Mouse (Mus musculus): Measurements from ENCODE around the gene Use1. TPM values are rescaled to one million over a fixed set of nuclear protein-coding genes. Genes with fewer than 3 reads are reported as not detected.
A peak's percentile ranks its signal among the peaks of the same experiment; 100 is the strongest.

Use1 gene
- polyA plus RNA-seq, 1 experiment from 2014 or later: 103 TPM

DNA sequence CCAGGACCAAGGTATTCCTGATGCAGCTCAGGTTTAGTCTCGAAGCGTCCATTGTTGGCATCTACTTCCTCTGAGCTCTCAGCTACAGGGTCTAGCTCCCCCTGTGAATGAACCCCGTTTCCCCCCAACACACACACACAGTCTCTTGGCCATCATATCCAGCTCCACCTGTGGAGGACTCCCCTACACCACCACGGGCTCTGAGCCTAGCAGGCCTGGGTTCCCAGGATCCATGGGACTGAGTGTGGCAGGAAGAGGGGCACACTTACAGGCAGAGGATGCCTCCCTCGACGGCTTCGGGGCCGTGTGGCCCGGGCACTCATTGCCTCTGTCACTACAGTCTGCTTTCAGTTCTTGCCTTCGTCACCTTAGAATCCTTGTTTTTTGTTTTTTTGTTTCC is 28.4 kb downstream of the Use1 start:
- peak overlapping the region; percentile 27 for H3K4me3 ChIP-seq (replicated peaks)
- no peaks in the 10 kb centered on the region for H3K27me3 ChIP-seq
- no peak overlapping the region for H3K9ac ChIP-seq
- peaks cover 25% of the 10 kb centered on the region for H3K4me1 ChIP-seq
- ATAC-seq (replicated peaks; ENCODE audit: low FRiP score): no peak
- no peaks in the 10 kb centered on the region for H3K9me3 ChIP-seq (replicated peaks)
- H3K4me2 ChIP-seq: peak overlapping the region; percentile 42
- H3K36me3 ChIP-seq: peaks cover 20% of the 10 kb centered on the region
- H3K27ac ChIP-seq: peak overlapping the region; percentile 84
- 77% methylated on average over 10 of the region's 10 CpGs for WGBS

DNA sequence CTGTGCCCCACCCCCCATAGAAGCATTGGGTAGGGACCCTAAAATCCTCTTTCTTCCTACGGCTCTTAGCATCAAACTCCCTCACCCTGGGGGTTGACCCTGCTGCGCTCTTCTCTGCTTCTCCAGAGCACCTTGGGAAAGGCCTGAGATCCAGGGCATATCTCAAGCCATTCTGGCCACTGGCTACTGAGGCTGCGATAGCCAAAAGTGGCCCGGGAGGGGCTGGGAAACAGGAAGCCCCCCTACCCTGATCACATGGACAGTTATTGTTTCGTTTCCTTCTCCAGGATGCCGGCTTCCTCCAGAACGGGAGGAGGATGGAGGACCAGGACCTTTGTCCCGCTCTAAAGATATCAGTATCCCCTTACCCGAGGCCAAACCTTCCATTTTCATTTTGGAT is 29.0 kb downstream of the Use1 start, which contains the start of gene Ushbp1:
Gene Ushbp1, minus strand, starts transcription at position 174 of the 400 bp plus-strand sequence.
- H3K9ac ChIP-seq: peak within 1 kb of the TSS; percentile 12; the same call in 1 of the 2 replicates

DNA sequence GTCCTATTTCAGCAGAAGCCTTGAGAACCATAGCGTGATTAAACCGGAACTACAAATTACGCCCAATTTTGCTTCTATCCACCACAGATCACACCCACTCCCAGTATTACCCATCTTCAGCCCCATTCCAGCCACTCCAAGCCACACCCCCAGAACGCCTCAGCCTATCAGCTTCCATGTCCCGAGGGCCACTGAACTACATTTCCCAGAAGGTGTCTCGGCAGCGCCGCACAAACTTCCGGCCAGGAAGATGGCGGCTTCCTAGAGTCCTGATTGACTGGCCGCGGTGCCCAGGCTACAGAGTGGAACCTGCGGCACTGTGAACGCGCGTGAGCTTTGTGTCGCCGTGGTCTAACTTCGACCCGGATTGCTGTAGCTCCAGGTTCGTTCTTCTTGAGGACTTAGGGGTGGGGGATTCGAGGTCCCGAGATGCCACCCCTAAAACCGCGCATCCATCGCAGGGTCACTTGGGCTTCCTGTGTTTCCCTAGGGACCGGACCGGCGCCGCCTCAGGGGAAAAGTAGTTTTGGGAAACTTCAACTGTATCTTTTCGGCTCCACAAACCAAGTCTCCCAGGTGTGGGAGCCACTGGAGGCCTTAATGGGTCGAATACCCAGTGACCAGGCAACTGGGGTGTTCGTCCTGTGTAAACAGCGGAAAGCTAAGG is 30.1 kb downstream of the Use1 start, which contains the start of gene Babam1:
Gene Babam1, plus strand, starts transcription at position 223 of the 667 bp plus-strand sequence.
- peak; percentile 96 for ATAC-seq (replicated peaks; ENCODE audit: low FRiP score)
- Histone ChIP-seq H3K4me2 (peak within 1 kb of the TSS; percentile 78), H3K36me3 (peaks cover 29% of the 10 kb centered on the region), H3K4me1 (peaks cover 25% of the 10 kb centered on the region), H3K27ac (peak within 1 kb of the TSS; percentile 84), H3K9ac (peak within 1 kb of the TSS; percentile 74), H3K9me3 (replicated peaks) (no peaks in the 10 kb centered on the region), H3K27me3 (no peaks in the 10 kb centered on the region), H3K4me3 (replicated peaks) (peak within 1 kb of the TSS; percentile 67)
- under 1% methylated on average over 34 of the region's 34 CpGs for WGBS

More for the DNA sequence above, 29.0 kb downstream of the Use1 start, which contains the start of gene Ushbp1:
- H3K27me3 ChIP-seq: no peaks in the 10 kb centered on the region
- peak within 1 kb of the TSS; percentile 67 for H3K4me3 ChIP-seq (replicated peaks)
- ATAC-seq (replicated peaks; ENCODE audit: low FRiP score): no peak
- WGBS: 79% methylated on average over 9 of the region's 9 CpGs
- peak within 1 kb of the TSS; percentile 78 for H3K4me2 ChIP-seq
- H3K9me3 ChIP-seq (replicated peaks): no peaks in the 10 kb centered on the region
- peak within 1 kb of the TSS; percentile 84 for H3K27ac ChIP-seq
- H3K36me3 ChIP-seq: peaks cover 25% of the 10 kb centered on the region
- peaks cover 25% of the 10 kb centered on the region for H3K4me1 ChIP-seq

DNA sequence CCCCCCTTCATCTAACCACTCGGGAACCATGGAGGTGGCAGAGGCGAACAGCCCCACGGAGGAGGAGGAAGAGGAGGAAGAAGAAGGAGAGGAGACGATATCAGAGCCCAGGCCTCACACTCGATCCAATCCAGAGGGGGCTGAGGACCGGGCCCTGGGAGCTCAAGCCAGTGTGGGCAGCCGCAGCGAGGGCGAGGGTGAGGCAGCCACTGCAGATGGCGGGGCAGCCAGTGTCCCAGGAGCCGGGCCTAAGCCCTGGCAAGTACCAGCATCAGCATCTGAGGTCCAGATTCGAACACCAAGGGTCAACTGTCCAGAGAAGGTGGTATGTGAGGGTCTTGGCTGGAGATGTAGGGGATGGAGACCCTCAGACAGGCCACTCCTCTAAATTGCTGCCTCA is 31.1 kb downstream of the Use1 start:
- no peak for ATAC-seq (replicated peaks; ENCODE audit: low FRiP score)
- Histone ChIP-seq H3K9me3 (replicated peaks) (no peaks in the 10 kb centered on the region), H3K4me3 (replicated peaks) (peak overlapping the region; percentile 67), H3K27ac (no peak overlapping the region), H3K36me3 (peaks cover 29% of the 10 kb centered on the region), H3K4me2 (peak overlapping the region; percentile 78), H3K27me3 (no peaks in the 10 kb centered on the region), H3K4me1 (peaks cover 23% of the 10 kb centered on the region), H3K9ac (peak overlapping the region; percentile 74; the same call in 1 of the 2 replicates)
- WGBS: 87% methylated on average over 12 of the region's 12 CpGs

DNA sequence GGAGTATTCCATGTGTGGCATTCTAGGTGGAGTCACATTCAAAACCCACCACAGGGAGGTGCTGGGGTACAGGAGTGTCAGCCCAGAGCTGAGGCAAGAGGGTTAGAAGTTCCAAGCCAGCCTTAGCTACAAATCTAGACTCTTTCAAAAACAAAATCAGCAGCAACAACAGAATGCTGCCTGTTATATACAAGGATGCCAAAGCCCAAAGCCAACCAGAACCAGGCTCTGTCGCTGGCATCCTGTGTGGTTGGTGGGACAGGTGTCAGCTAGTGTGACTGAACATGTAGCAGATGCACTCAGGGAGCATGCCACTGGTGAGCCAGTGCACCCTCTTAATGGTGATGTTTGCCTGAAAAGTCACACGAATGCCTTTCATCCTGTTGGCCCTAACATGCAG is 34.2 kb downstream of the Use1 start:
- Histone ChIP-seq H3K36me3 (peaks cover 29% of the 10 kb centered on the region), H3K27ac (no peak overlapping the region), H3K4me3 (replicated peaks) (no peak overlapping the region), H3K9ac (no peak overlapping the region), H3K4me2 (no peak overlapping the region), H3K9me3 (replicated peaks) (no peaks in the 10 kb centered on the region), H3K4me1 (peaks cover 23% of the 10 kb centered on the region), H3K27me3 (no peaks in the 10 kb centered on the region)
- no peak for ATAC-seq (replicated peaks; ENCODE audit: low FRiP score)
- 96% methylated on average over 2 of the region's 2 CpGs for WGBS

DNA sequence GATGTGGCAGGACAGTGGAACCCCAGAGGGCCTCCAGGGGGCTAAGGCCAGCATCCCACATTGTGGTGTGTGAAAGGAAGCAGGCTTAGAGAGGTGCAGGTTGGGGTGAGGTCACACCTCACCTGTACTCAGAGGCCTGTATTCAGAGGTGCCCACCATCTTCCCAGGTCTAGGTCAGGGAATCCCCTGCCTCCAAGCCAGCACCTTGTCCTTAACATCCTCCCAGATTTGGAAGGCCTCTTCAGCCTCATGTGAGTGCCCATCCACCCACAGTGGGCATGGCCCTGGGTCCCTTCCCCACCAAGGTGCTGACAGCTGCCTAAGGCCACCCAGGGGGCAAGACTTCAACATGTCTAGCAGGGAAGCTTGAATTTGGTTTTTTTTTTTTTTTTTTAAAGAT is 34.8 kb downstream of the Use1 start:
- peaks cover 29% of the 10 kb centered on the region for H3K36me3 ChIP-seq
- no peak overlapping the region for H3K4me2 ChIP-seq
- H3K27ac ChIP-seq: no peak overlapping the region
- H3K4me3 ChIP-seq (replicated peaks): no peak overlapping the region
- no peak for ATAC-seq (replicated peaks; ENCODE audit: low FRiP score)
- no peaks in the 10 kb centered on the region for H3K27me3 ChIP-seq
- H3K4me1 ChIP-seq: peaks cover 24% of the 10 kb centered on the region
- no peak overlapping the region for H3K9ac ChIP-seq
- no peaks in the 10 kb centered on the region for H3K9me3 ChIP-seq (replicated peaks)

DNA sequence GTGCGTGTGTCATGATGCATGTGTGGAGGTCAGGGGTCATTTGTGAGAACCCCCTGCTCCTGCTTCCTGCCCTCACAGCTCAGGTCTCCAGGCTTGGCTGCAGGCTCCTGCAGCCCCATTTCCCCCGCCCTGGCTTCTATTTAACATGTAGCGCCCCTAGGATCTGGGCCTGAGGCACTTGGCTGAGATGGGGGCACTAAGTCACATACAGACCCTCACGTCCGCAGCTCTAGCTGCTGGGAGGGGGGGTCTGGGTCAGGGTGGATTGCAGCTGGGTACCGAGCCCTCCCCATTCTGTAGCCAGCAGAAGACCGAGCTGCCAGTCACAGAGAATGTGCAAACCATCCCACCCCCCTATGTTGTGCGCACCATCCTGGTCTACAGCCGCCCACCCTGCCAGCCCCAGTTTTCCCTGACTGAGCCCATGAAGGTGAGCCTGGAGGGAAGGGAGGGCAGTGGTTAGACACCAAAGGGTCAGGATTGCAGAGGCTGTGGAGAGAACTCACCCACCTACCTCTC is 35.9 kb downstream of the Use1 start:
- WGBS: 86% methylated on average over 9 of the region's 9 CpGs
- H3K9ac ChIP-seq: no peak overlapping the region

DNA sequence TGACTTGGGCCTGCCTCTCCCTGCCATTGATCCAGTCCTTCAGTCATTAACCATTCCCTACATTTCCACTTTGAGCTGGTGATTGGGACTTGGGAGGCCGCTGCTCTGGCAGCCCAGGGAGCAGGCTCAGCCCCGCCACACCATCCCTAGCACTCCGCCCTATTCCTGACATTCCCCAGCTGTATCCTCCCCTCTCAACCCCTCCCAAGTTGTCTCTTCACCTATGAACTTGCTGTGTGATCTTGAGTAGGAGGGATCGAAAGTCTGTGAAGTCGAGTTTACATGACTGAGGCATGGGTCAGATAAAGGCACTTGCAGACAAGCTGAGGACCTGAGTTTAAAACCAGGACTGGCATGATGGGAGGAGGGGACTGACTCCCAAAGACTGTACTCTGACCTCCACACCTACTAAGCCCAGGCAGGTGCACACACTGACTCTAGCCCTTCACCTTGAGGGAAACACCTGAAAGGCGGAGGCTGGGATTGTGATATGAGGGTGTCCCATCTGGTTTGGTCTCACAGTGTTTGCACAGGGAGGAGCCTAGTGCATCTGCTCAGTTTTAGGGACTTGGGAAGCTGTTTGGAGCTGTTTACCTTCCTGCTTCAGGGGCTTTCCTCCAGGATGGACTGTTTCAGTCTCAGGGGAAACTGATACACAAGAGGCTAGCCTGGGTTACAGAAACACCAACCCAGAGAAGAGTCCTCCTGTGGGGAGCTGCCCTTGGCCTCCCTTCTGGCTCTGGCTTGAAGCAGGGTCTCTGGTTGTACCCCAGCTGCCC is 36.6 kb downstream of the Use1 start:
- peaks cover 38% of the 10 kb centered on the region for H3K36me3 ChIP-seq
- no peaks in the 10 kb centered on the region for H3K9me3 ChIP-seq (replicated peaks)
- no peak overlapping the region for H3K27ac ChIP-seq
- H3K4me2 ChIP-seq: no peak overlapping the region
- H3K4me1 ChIP-seq: peaks cover 30% of the 10 kb centered on the region
- H3K4me3 ChIP-seq (replicated peaks): no peak overlapping the region
- 69% methylated on average over 6 of the region's 6 CpGs for WGBS
- ATAC-seq (replicated peaks; ENCODE audit: low FRiP score): no peak
- H3K27me3 ChIP-seq: no peaks in the 10 kb centered on the region
- no peak overlapping the region for H3K9ac ChIP-seq

More for the DNA sequence above, 35.9 kb downstream of the Use1 start:
- H3K36me3 ChIP-seq: peaks cover 33% of the 10 kb centered on the region
- no peak overlapping the region for H3K27ac ChIP-seq
- H3K27me3 ChIP-seq: no peaks in the 10 kb centered on the region
- no peaks in the 10 kb centered on the region for H3K9me3 ChIP-seq (replicated peaks)
- H3K4me2 ChIP-seq: no peak overlapping the region
- H3K4me1 ChIP-seq: peaks cover 30% of the 10 kb centered on the region
- ATAC-seq (replicated peaks; ENCODE audit: low FRiP score): no peak
- no peak overlapping the region for H3K4me3 ChIP-seq (replicated peaks)

DNA sequence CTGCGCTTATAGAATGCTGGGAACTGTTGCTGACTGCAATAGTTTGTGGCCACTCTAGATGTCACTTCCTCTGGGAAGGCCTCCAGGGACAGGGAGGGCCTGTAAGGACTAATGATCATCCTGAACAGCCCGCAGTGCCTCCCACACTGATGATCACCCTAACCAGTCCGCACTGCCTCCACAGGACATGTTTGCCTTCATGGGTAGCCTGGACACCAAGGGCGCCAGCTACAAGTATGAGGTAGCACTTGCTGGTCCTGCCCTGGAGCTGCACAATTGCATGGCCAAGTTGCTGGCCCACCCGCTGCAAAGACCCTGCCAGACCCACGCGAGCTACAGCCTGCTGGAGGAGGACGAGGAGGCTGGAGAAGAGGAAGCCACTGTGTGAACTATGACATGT is 37.4 kb downstream of the Use1 start:
- Histone ChIP-seq H3K9me3 (replicated peaks) (no peaks in the 10 kb centered on the region), H3K9ac (no peak overlapping the region), H3K4me1 (peaks cover 32% of the 10 kb centered on the region), H3K36me3 (peaks cover 38% of the 10 kb centered on the region), H3K27ac (no peak overlapping the region), H3K4me3 (replicated peaks) (no peak overlapping the region), H3K4me2 (no peak overlapping the region), H3K27me3 (no peaks in the 10 kb centered on the region)
- no peak for ATAC-seq (replicated peaks; ENCODE audit: low FRiP score)
- WGBS: 88% methylated on average over 8 of the region's 8 CpGs

DNA sequence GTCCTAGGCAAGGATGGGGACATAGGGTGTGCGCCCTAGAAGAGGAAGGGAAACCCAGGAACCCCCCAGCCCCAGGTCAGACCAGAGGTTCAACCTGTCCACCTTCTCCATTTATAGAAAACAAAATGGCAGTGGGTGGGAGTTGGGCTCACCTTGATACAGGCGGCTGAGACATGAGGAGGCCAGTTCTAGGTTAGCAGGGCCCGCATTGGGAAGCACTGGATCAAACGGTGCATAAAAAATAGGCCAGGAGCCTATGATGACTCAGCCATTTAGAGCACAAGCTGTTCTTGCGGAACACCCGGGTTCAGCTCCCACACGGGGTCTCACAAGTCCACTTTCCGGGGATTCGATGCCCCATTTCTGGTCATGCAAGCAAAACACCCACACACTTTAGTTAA is 38.3 kb downstream of the Use1 start:
- H3K4me3 ChIP-seq (replicated peaks): peak overlapping the region; percentile 71
- H3K27me3 ChIP-seq: no peaks in the 10 kb centered on the region
- peaks cover 39% of the 10 kb centered on the region for H3K36me3 ChIP-seq
- ATAC-seq (replicated peaks; ENCODE audit: low FRiP score): no peak
- H3K4me1 ChIP-seq: peaks cover 32% of the 10 kb centered on the region
- peak overlapping the region; percentile 80 for H3K27ac ChIP-seq
- H3K9ac ChIP-seq: no peak overlapping the region
- 66% methylated on average over 9 of the region's 9 CpGs for WGBS
- H3K4me2 ChIP-seq: peak overlapping the region; percentile 92
- H3K9me3 ChIP-seq (replicated peaks): no peaks in the 10 kb centered on the region

DNA sequence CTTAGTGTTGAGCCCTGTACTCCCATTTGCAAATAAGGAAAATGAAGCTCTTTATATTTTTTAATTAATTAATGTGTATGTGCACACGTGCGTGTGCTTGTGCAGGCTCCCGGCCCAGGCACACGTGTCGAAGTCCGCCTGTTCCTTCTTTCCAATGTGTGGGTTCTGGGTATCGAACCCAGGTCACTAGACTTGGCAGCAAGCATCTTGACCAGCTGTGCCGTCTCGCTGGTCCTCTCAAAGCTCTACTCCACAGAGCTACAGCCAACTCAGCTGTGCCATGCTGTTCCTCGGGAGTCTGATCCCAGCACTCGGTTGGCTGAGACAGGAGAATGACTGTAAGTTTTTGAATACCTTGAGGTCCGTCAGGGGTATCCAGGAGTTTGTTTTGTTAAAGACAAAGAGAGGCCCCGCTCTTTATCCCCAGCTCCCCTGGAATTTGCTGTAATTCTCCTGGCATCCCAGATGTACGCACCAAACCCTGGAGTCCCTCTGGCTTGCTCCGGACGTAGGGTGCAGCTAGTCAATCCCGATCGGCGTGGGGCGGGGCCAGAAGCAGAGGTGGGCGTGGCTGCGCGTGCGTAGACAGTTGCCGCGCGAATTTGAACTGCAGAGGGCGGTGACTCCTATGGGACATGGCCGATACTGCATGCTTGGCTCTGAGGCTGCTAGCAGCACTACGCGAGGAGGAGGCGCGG is 38.9 kb downstream of the Use1 start, which contains the start of gene Ankle1:
Gene Ankle1, plus strand, starts transcription at position 610 of the 698 bp plus-strand sequence.
- peak within 1 kb of the TSS; percentile 80 for H3K27ac ChIP-seq
- peak; percentile 89 for ATAC-seq (replicated peaks; ENCODE audit: low FRiP score)
- WGBS: 17% methylated on average over 33 of the region's 33 CpGs

More for the DNA sequence above, 38.9 kb downstream of the Use1 start, which contains the start of gene Ankle1:
- Histone ChIP-seq H3K36me3 (peaks cover 39% of the 10 kb centered on the region), H3K4me2 (peak within 1 kb of the TSS; percentile 92), H3K27me3 (no peaks in the 10 kb centered on the region), H3K9ac (peak within 1 kb of the TSS; percentile 65), H3K4me1 (peaks cover 32% of the 10 kb centered on the region), H3K9me3 (replicated peaks) (no peaks in the 10 kb centered on the region), H3K4me3 (replicated peaks) (peak within 1 kb of the TSS; percentile 71)
